Mouse (Mus musculus) lung, postnatal 0 days (tissue): Measurements from ENCODE around the gene Adam12.

ENCODE experiments used
- CTCF ChIP-seq: IDR thresholded peaks from 2 replicates; pipeline ENCODE4 v1.5.1; 2016; ENCODE audit warnings: antibody characterized with exemption, mild to moderate bottlenecking
- EP300 ChIP-seq: IDR thresholded peaks from 2 replicates; pipeline ENCODE4 v1.6.1; 2016; ENCODE audit warnings: antibody characterized with exemption, mild to moderate bottlenecking, control low read depth

DNA sequence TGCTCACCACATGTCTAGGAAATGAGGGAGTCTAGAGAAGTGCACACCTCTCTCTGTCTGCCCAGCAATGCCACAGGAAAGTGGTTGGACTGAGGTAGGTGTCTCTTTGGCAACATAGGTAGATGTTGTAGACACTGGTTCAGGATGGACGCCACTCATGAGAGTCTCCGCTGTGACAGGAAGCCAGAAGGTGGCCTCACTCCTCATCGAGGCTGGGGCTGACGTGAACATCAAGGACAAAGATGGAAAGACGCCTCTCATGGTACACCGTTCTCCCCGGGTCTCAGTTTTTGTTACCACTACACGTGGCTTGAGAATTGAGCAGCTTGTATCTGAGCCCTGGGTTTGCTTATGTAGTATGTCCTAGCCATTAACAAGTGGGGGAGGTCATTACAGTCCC is 352.2 kb downstream of the Adam12 start:
- no peak for TF ChIP-seq CTCF
- no peak for TF ChIP-seq EP300
